Mouse (Mus musculus) lung, adult 2 months (tissue): Measurements from ENCODE around the gene Mcoln3.

Experiments used
- CTCF ChIP-seq: fragments of 200-500 bp; IDR thresholded peaks from 2 replicates; pipeline ENCODE4 v1.5.1; 2011; ENCODE audit warnings: mild to moderate bottlenecking, low read length, control low read depth; ENCODE audit not compliant: insufficient read depth
- POLR2A ChIP-seq: fragments of 200-500 bp; IDR thresholded peaks from 2 replicates; pipeline ENCODE4 v1.6.1; 2011; ENCODE audit warnings: low read depth, mild to moderate bottlenecking, control low read depth, low read length, borderline replicate concordance; ENCODE audit errors: extremely low read depth

DNA sequence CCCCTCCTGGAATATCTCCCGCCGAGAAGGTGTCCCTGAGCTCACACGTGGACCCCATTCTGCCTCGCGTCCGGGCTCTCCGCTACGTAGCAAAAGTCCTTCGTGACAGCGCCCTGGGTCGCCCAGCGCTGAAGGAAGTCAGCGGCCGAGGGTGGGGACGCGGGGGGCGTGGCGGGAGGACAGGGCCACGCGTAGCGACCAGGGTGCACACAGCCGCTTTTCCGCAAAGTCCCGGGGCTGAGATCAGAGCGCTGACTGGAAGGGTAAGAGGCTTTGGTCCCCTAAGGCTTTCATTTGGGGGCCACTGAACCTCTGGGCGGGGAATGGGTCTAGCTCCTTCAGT lies 32.8 kb downstream of the Mcoln3 start:
- TF ChIP-seq CTCF (no peak), POLR2A (no peak)
